Mouse (Mus musculus) right cerebral cortex, postnatal 14 days (tissue): Measurements from ENCODE around the gene Focad.
"Not testable (repeated sequence)": the region's sequence is repeated elsewhere in the genome, so short reads cannot be mapped to it uniquely, and the experiment has no call there.

ENCODE experiments used
- DNase-seq: peaks from one replicate; pipeline ENCODE4 v3.0.0; 2022

Focad gene

DNA sequence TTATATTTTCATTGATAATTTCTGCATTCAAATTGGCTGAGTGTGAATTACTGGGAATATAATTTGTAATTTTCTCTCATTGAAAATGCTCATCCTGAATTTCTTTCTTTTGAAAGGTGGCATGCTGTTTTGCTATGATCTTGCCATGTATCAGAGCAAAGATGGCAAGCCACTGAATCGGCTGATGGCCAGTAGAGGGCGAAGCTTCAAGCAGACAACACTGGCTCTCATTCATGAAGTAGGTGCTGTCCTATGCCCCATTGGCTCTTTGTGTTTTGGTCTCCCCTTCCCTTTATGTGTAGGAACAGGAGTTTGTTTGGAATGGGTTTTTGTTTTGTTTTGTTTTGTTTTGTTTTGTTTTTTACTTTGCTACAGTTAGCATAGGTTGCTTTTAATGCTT, 215.2 kb downstream of the Focad start:
- DNase-seq = peak; percentile 11

DNA sequence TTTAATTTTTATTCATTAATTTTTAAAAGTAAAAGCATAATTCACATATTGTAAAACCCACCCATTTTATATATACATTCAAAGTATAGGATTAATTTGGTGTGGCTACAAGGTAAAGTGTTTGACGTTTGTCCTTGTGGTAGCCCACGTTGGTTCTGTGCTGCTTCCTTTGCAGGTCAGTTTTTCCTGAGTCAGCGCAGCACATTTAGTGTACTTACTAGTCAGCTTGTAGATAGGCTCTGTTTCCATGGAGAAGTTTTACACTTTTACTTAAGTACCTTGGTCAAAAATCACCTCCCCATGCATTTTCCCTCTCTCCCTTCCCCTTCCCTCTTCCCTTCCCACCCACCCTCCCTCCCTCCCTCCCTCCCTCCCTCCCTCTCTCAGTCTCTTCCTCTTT, 220.5 kb downstream of the Focad start:
- no peak for DNase-seq

GRCm38 (mm10) chr4:88320067-88320466, 225.6 kb downstream of the Focad start:
- no peak for DNase-seq

DNA sequence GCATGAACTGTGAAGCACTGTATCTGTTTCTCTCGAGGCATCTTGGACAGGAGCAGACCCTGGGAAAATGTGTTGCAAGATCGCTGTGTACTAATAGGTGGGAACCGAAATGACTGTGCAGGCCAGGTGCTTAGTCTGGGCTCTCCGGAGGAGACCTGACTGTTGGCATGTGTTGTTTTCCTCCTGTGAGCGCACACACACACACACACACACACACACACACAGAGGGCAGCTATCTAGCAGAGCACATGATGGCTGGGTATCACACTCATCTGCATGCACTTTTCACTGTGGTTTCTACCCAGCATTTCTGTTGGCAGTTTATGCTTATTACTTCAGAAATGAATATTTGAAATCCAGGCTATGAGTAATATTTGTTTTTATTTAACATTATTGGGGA, 231.0 kb downstream of the Focad start:
- no peak for DNase-seq

- DNase-seq = no peak
Measured at GRCm38 (mm10) chr4:88334533-88334932, 240.1 kb downstream of the Focad start.

DNA sequence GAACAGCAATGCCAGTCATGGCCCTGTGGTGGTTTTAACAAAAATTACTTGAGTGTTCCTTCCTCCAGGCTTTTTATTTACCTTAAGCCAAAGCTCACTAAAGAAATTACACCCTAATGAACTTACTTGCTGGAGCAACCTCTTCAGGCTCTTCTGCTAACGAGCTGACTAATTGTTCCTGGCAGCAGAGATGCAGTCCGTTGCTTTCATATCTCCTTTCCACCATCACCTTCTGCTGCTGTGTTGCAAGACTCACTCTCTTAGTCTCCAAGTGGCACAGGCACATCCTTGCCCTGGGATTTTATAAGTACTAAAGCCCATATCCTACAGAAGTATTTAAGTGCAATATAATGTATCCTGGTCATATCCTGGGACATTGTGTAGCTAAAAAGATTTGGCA, 242.3 kb downstream of the Focad start:
- DNase-seq = no peak

- DNase-seq = no peak
Measured at GRCm38 (mm10) chr4:88337365-88337764, 242.9 kb downstream of the Focad start.

DNA sequence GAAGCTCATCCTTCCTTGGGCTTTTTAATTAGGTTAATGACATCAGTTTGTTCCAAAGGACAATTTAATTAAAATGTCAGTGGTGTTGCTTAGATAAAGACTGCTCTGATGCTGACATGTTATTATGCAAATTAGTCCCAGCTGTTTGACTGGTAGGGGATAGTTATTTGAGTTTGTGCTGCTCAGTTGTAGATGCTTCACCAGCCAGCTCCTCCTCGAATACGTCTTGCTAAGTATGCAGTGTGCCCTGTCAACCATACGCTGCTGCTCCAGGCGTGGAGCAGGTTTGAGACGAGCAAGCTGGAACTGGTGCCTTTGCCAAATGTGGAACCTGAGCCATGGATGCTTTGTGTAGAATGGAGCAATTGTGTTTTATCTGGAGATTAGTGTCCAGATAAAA, 243.7 kb downstream of the Focad start:
- no peak for DNase-seq

GRCm38 (mm10) chr4:88344468-88344867, 250.0 kb downstream of the Focad start:
- peak; percentile 19 for DNase-seq

GRCm38 (mm10) chr4:88345065-88345464, 250.6 kb downstream of the Focad start:
- no peak for DNase-seq

DNA sequence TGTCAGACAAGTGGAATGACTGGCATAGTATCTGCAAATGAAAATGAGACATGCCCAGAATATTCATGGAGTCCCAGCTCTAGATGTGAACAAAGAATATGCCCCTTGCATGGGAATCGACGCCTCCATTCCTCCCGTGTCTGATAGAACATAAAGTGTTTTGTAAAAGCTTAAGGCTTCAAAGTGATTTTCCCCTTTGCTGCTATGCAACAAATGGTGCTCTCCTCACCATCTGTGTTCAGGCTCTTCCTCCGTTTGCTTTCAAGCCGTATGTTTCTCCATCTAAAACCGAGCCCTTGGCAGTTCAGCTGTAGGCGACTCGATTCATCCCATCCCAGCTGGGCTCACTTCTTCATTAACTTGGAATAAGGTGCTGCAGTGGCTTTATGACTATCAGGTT, 251.5 kb downstream of the Focad start:
- no peak for DNase-seq

- DNase-seq = peak; percentile 25
Measured at GRCm38 (mm10) chr4:88350910-88351309, 256.5 kb downstream of the Focad start.

- DNase-seq = peak; percentile 22
Measured at GRCm38 (mm10) chr4:88356652-88357051, 262.2 kb downstream of the Focad start.

DNA sequence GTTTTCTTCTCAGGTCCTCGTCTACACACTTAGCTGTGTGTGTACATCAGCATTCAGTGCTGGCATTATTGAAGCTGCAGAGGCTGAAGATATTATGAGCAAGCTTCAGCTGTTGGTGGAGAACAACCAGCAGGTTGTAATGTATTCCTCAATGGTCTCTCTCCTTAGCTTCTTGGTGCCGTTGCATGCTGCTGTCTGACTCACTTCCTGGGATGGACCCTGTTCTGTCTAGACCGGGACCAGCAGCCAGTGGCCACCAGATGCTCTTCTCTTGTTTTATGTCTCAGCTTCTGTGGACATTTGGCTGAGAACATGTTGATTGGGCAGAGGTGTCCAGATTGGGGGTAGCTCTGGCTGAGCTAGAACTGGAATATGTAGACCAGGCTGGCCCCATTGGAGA, 263.0 kb downstream of the Focad start:
- DNase-seq = no peak

DNA sequence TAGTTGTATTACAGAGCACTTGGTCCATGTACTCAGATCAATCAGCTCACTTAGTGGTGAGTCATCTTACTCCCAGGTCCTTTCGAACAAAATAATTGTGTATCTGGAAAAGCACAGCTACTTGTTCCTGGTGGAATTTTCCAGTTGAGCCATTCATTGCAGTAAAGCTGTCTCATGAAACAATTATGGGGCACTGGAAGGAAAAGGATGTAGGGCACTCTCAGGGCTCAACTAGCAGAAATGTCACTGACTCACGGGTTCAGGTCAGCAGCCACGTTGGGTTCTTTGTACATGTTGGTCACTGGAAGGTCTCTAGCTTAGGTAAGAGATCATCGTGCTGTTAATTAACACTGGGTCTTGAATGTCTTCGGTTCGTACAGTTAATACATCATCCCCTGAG, 275.5 kb downstream of the Focad start:
- no peak for DNase-seq

- DNase-seq = no peak
Measured at GRCm38 (mm10) chr4:88370819-88371218, 276.4 kb downstream of the Focad start.

- DNase-seq = no peak
Measured at GRCm38 (mm10) chr4:88372293-88373224, 278.1 kb downstream of the Focad start.

GRCm38 (mm10) chr4:88390036-88390435, 295.6 kb downstream of the Focad start:
- no peak for DNase-seq

DNA sequence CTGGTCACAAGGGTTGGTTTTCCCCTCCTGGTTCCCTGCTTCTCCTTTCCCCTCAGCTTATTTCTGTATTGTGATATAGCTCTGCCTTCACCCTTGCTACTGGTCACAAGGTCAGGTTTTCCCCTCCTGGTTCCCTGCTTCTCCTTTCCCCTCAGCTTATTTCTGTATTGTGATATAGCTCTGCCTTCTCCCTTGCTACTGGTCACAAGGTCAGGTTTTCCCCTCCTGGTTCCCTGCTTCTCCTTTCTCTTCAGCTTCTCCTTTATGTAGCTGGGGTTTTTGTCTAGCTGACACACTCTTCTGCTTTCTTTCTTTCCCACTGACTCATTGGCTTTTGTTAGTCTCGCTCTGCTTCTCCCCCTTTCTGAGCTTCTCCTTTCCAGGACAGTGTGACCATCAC, 296.2 kb downstream of the Focad start:
- DNase-seq = not testable (repeated sequence)

DNA sequence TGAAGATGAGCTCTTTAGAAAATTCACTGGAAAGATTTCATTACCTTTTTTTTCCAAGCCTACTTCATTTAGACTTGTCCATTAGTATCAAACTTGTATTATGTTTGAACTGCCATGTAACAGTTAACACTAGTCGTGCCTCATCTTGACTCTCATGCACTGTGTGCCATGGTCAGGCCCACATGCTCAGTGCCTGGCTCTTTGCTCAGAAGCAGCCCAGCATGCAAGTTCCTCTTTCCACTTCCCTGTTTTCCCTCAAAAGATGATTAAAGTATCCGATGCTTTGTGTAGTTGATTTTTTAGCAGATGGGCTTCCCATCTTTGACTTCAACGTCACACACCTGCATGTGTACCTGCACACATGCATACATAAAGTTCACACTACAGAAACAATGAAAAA, 301.3 kb downstream of the Focad start:
- DNase-seq = no peak

GRCm38 (mm10) chr4:88396995-88397521, 302.6 kb downstream of the Focad start:
- DNase-seq = no peak

GRCm38 (mm10) chr4:88400302-88400991, 306.0 kb downstream of the Focad start:
- DNase-seq = no peak

DNA sequence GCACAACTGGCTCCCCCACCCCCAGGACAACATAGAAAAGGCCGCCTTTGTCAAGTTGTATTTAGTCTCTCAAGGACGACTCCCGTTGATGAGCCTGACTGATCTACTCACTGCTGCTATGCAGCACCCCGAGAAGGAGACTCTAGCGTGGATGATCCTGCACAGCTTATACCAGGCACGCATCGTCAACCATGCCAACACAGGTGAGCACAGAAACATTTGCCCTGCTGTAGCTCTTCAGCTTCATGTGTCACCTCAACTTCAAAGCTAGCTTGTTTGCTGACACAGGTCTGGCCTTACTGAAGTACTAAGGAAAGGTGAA, 306.5 kb downstream of the Focad start:
- DNase-seq = no peak

- DNase-seq = no peak
Measured at GRCm38 (mm10) chr4:88402884-88403283, 308.5 kb downstream of the Focad start.
